Mouse (Mus musculus): ENCODE measurements around the gene Selenov. TPM values are rescaled to one million over a fixed set of nuclear protein-coding genes. Genes with fewer than 3 reads are reported as not detected.
"Not testable (repeated sequence)": the region's sequence is repeated elsewhere in the genome, so short reads cannot be mapped to it uniquely, and the experiment has no call there.

Gene Selenov
- polyA plus RNA-seq, 1 experiment from 2014 or later, result 1.0 TPM

DNA sequence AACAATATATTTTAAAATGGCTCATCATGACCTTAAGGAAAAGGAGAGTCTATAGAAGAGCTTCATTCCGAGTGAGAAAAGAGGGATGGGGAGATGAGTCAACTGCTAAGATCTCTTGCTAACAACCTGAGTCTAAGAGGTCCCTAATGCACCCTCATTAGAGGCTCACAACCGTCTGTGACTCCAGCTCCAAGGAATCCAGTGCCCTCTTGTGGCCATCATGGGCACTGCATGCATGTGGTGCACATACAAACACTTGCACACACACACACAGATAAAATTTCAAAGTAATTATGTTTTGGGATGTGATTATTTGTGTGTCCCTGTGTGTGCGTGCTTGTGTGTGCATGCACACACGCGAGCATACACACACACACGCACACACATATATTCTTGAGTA, 35.5 kb downstream of the Selenov start:
- Histone ChIP-seq H3K9ac (no peak overlapping the region), H3K4me3 (no peak overlapping the region), H3K4me2 (no peak overlapping the region), H3K36me3 (no peaks in the 10 kb centered on the region), H3K9me3 (peaks cover 4% of the 10 kb centered on the region; the same call in 1 of the 2 replicates), H3K27me3 (no peaks in the 10 kb centered on the region), H3K4me1 (no peaks in the 10 kb centered on the region), H3K27ac (no peak overlapping the region)
- no peak for ATAC-seq (ENCODE audit: insufficient number of reproducible peaks, low FRiP score, low TSS enrichment, low read depth)
- 82% methylated on average over 6 of the region's 6 CpGs for WGBS

DNA sequence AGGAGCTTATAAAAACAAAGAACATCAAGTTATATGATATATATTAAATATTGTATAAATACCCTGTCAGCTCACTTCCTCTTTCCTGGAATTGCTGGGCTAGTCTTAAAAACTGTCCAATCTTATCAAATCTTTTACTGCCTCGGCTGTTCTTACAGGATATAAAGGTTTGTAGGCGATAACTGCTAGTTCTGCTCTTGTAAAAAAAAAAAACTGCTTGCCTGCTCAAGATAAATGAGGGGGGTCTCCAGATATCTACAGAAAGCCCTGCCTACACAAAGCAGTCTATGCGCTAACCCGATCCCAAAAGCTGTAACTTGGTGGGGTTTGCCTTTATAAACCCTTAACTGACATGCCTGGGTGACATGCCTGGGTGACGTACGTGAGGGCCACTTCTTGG, 36.4 kb downstream of the Selenov start:
- no peaks in the 10 kb centered on the region for H3K36me3 ChIP-seq
- 88% methylated on average over 6 of the region's 6 CpGs for WGBS

DNA sequence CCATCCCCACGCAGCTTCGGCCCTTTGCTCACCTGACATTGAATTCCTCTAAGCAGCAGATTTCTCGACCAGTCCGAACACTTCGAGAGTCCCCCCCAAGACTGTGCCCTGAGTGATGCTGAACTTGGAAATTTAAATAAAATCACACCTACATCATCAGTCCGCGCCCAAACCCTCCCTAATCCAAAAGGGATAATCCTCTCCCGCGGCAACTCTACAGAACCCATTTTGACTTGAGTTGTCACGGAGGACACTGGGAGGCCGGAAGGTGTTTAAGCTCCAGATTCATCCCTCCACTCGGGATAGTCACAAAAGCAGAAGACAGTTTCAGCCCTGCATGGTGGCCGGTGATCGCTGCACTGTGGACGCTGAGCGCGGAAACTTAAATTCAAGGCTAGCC, 39.0 kb downstream of the Selenov start:
- Histone ChIP-seq H3K36me3 (no peaks in the 10 kb centered on the region), H3K4me1 (no peaks in the 10 kb centered on the region), H3K4me3 (no peak overlapping the region), H3K9ac (no peak overlapping the region), H3K4me2 (no peak overlapping the region), H3K27ac (no peak overlapping the region), H3K27me3 (no peaks in the 10 kb centered on the region), H3K9me3 (peaks cover 4% of the 10 kb centered on the region; the same call in 1 of the 2 replicates)
- 90% methylated on average over 17 of the region's 17 CpGs for WGBS
- no peak for ATAC-seq (ENCODE audit: insufficient number of reproducible peaks, low FRiP score, low TSS enrichment, low read depth)

More for the DNA sequence above, 36.4 kb downstream of the Selenov start:
- H3K27ac ChIP-seq, result no peak overlapping the region
- H3K9me3 ChIP-seq, result peaks cover 4% of the 10 kb centered on the region; the same call in 1 of the 2 replicates
- H3K27me3 ChIP-seq, result no peaks in the 10 kb centered on the region
- no peak for ATAC-seq (ENCODE audit: insufficient number of reproducible peaks, low FRiP score, low TSS enrichment, low read depth)
- no peak overlapping the region for H3K4me2 ChIP-seq
- H3K4me1 ChIP-seq, result no peaks in the 10 kb centered on the region
- H3K9ac ChIP-seq, result no peak overlapping the region
- H3K4me3 ChIP-seq, result no peak overlapping the region

DNA sequence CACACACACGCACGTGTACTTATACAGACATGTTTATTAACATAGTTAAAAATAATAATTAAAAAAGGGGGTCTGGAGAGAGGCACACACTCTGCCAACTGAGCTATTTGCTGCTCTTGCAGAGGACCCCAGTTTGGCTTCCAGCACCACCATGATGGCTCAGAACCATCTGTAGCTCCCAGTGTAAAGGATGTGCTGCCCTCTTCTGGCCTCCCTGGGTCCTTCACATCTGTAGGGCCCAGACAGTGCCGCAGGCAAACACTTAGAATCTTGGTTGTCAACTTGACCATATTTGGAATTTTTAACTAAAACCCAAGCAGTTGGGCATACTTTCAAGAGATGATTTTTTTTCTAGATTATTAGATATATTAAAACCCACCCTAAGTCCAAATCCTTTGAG, 42.0 kb downstream of the Selenov start:
- Histone ChIP-seq H3K9me3 (no peaks in the 10 kb centered on the region), H3K9ac (no peak overlapping the region), H3K4me1 (no peaks in the 10 kb centered on the region), H3K36me3 (no peaks in the 10 kb centered on the region), H3K4me2 (no peak overlapping the region), H3K27me3 (no peaks in the 10 kb centered on the region), H3K27ac (no peak overlapping the region), H3K4me3 (no peak overlapping the region)
- 88% methylated on average over 3 of the region's 3 CpGs for WGBS
- no peak for ATAC-seq (ENCODE audit: insufficient number of reproducible peaks, low FRiP score, low TSS enrichment, low read depth)

DNA sequence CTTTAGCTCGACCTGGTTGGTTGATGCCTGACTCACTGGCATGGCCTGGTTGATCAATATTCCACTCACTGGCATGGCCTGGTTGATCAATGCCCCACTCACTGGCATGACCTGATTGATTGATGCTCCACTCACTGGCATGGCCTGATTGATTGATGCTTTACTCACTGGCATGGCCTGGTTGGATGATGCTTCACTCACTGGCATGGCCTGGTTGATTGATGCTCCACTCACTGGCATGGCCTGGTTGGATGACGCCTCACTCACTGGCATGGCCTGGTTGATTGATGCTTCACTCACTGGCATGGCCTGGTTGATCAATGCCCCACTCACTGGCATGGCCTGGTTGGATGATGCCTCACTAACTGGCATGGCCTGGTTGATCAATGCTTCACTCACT, 47.0 kb downstream of the Selenov start:
- not testable (repeated sequence) for H3K27ac ChIP-seq; H3K36me3 ChIP-seq; H3K27me3 ChIP-seq; H3K4me3 ChIP-seq; H3K9me3 ChIP-seq; H3K9ac ChIP-seq; H3K4me2 ChIP-seq; ATAC-seq (ENCODE audit: insufficient number of reproducible peaks, low FRiP score, low TSS enrichment, low read depth); H3K4me1 ChIP-seq
- 72% methylated on average over 2 of the region's 2 CpGs for WGBS

Other genes with a start within 250 kb of the Selenov start
- 279 and 292 TPM in 2 replicates for gene Psmc4, start 241.1 kb downstream of the Selenov start, polyA plus RNA-seq (2015; fragmentation: Nextera tagmentation; extraction: Ambion mirVana)
- gene Fcgbp, start 219.9 kb downstream of the Selenov start, polyA plus RNA-seq (2015; fragmentation: Nextera tagmentation; extraction: Ambion mirVana), result 0.13 and 0.22 TPM in 2 replicates
- gene 9530053A07Rik, start 161.7 kb downstream of the Selenov start, polyA plus RNA-seq (2015; fragmentation: Nextera tagmentation; extraction: Ambion mirVana), result not detected in 2 replicates
- gene Fbl, start 121.5 kb downstream of the Selenov start, polyA plus RNA-seq (2015; fragmentation: Nextera tagmentation; extraction: Ambion mirVana), result 105 and 110 TPM in 2 replicates
- gene Dyrk1b, start 111.7 kb downstream of the Selenov start, polyA plus RNA-seq (2015; fragmentation: Nextera tagmentation; extraction: Ambion mirVana), result 9.2 and 11.7 TPM in 2 replicates
- 2.8 and 3.5 TPM in 2 replicates for gene Eid2, start 23.3 kb downstream of the Selenov start, polyA plus RNA-seq (2015; fragmentation: Nextera tagmentation; extraction: Ambion mirVana)
- gene Eid2b, start 13.4 kb downstream of the Selenov start, polyA plus RNA-seq (2015; fragmentation: Nextera tagmentation; extraction: Ambion mirVana), result 12.6 and 12.8 TPM in 2 replicates
- gene Dll3, start 11.1 kb upstream of the Selenov start, polyA plus RNA-seq (2015; fragmentation: Nextera tagmentation; extraction: Ambion mirVana), result 0.35 and 0.53 TPM in 2 replicates
- gene Timm50, start 20.9 kb upstream of the Selenov start, polyA plus RNA-seq (2015; fragmentation: Nextera tagmentation; extraction: Ambion mirVana), result 115 and 126 TPM in 2 replicates
- gene Supt5, start 47.6 kb upstream of the Selenov start, polyA plus RNA-seq (2015; fragmentation: Nextera tagmentation; extraction: Ambion mirVana), result 95.3 and 98.0 TPM in 2 replicates
- gene Rps16, start 59.5 kb upstream of the Selenov start, polyA plus RNA-seq (2015; fragmentation: Nextera tagmentation; extraction: Ambion mirVana), result 822 and 1,022 TPM in 2 replicates
- 54.4 and 54.8 TPM in 2 replicates for gene Plekhg2, start 81.4 kb upstream of the Selenov start, polyA plus RNA-seq (2015; fragmentation: Nextera tagmentation; extraction: Ambion mirVana)
- 22.8 and 26.0 TPM in 2 replicates for gene Zfp36, start 89.1 kb upstream of the Selenov start, polyA plus RNA-seq (2015; fragmentation: Nextera tagmentation; extraction: Ambion mirVana)
- gene Med29, start 101.5 kb upstream of the Selenov start, polyA plus RNA-seq (2015; fragmentation: Nextera tagmentation; extraction: Ambion mirVana), result 44.8 and 45.1 TPM in 2 replicates
- 67.6 and 73.4 TPM in 2 replicates for gene Paf1, start 101.8 kb upstream of the Selenov start, polyA plus RNA-seq (2015; fragmentation: Nextera tagmentation; extraction: Ambion mirVana)
- 18.1 and 19.3 TPM in 2 replicates for gene Gmfg, start 146.3 kb upstream of the Selenov start, polyA plus RNA-seq (2015; fragmentation: Nextera tagmentation; extraction: Ambion mirVana)
- gene Lrfn1, start 160.8 kb upstream of the Selenov start, polyA plus RNA-seq (2015; fragmentation: Nextera tagmentation; extraction: Ambion mirVana), result 3.1 and 3.5 TPM in 2 replicates
- gene Ifnl2, start 219.3 kb upstream of the Selenov start, polyA plus RNA-seq (2015; fragmentation: Nextera tagmentation; extraction: Ambion mirVana), result not detected in 2 replicates
- gene Ifnl3, start 231.7 kb upstream of the Selenov start, polyA plus RNA-seq (2015; fragmentation: Nextera tagmentation; extraction: Ambion mirVana), result not detected in 2 replicates
- gene Sycn, start 249.7 kb upstream of the Selenov start, polyA plus RNA-seq (2015; fragmentation: Nextera tagmentation; extraction: Ambion mirVana), result not detected in 2 replicates